Mouse (Mus musculus): ENCODE data around the gene Fyco1. TPM values are rescaled to one million over a fixed set of nuclear protein-coding genes. Genes with fewer than 3 reads are reported as not detected.
"Not testable (repeated sequence)": the region's sequence is repeated elsewhere in the genome, so short reads cannot be mapped to it uniquely, and the experiment has no call there.

The Fyco1 gene
- polyA plus RNA-seq, 1 experiment: 4.1 TPM

DNA sequence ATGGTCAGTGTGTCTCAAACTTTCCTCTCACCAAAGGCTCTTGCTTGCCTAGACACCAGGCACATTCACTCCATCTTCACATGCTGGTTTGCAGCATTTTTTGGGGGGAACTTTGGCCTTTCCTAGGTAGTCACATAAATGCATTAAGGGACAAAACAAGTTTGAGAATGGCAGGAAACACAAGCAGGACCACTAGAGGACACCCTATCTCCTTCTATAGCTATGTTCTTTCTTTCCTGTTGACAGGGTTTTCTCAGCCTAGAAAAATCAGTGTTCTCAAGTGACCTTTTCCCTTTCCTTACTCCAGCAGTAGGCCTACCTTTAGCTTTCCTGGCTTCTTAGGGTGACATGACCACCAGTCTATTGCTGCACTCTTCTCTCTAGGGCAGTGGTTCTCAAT, 48.8 kb downstream of the Fyco1 start:
- Histone ChIP-seq H3K79me3 (ENCODE audit: low read depth) (no peaks in the 10 kb centered on the region), H3K4me3 (ENCODE audit: insufficient read depth, poor library complexity, severe bottlenecking) (no peak overlapping the region), H3K27me3 (ENCODE audit: control insufficient read depth, insufficient read depth, insufficient read length) (no peaks in the 10 kb centered on the region), H3K79me2 (ENCODE audit: control insufficient read depth, insufficient read depth) (no peaks in the 10 kb centered on the region), H3ac (ENCODE audit: control insufficient read depth, insufficient read length, low read depth) (no peak overlapping the region), H3K36me3 (ENCODE audit: control insufficient read depth, insufficient read depth) (peaks cover 27% of the 10 kb centered on the region)
- TF ChIP-seq MAX (IDR thresholded peaks at IDR 0.05): no peak
- no peak for TF ChIP-seq MYOG (IDR thresholded peaks at IDR 0.05; ENCODE audit: control insufficient read depth, extremely low read depth, insufficient read length)
- no peak for TF ChIP-seq USF1 (IDR thresholded peaks at IDR 0.05; ENCODE audit: low read depth)
- no peak for TF ChIP-seq FOSL1 (IDR thresholded peaks at IDR 0.05; ENCODE audit: insufficient read depth, low read length, poor library complexity, severe bottlenecking)
- TF ChIP-seq CTCF (IDR thresholded peaks at IDR 0.05; ENCODE audit: control insufficient read depth, insufficient read depth, insufficient read length): peak; percentile 25
- TF ChIP-seq CEBPB (IDR thresholded peaks at IDR 0.05; ENCODE audit: low read depth): no peak
- no peak for TF ChIP-seq MYOD1 (IDR thresholded peaks at IDR 0.05; ENCODE audit: control insufficient read depth, insufficient read length, low read depth)

DNA sequence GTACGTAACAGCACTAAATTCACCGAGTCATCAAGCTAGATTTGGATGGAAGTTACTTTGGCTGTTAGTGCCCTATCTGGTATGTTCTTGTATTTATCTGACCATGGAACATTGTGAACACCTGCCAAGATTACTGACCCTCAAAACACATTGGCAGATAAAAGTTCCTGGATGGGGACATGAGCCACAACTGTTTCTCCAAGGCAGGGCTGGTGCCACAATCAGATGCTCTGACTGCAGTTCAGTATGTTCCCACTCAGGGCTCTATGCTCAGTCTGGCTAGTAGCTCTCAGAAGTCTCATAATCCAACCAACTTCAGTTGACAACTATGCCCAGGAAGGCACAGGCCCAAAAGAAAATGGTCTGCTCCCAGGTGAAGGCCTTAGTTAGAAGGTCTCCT, 49.3 kb downstream of the Fyco1 start:
- Histone ChIP-seq H3K79me3 (ENCODE audit: low read depth) (no peaks in the 10 kb centered on the region), H3K79me2 (ENCODE audit: control insufficient read depth, insufficient read depth) (no peaks in the 10 kb centered on the region), H3ac (ENCODE audit: control insufficient read depth, insufficient read length, low read depth) (no peak overlapping the region), H3K36me3 (ENCODE audit: control insufficient read depth, insufficient read depth) (peaks cover 29% of the 10 kb centered on the region), H3K4me3 (ENCODE audit: insufficient read depth, poor library complexity, severe bottlenecking) (no peak overlapping the region), H3K27me3 (ENCODE audit: control insufficient read depth, insufficient read depth, insufficient read length) (no peaks in the 10 kb centered on the region)
- TF ChIP-seq FOSL1 (IDR thresholded peaks at IDR 0.05; ENCODE audit: insufficient read depth, low read length, poor library complexity, severe bottlenecking) (no peak), USF1 (IDR thresholded peaks at IDR 0.05; ENCODE audit: low read depth) (no peak), CTCF (IDR thresholded peaks at IDR 0.05; ENCODE audit: control insufficient read depth, insufficient read depth, insufficient read length) (no peak), MYOD1 (IDR thresholded peaks at IDR 0.05; ENCODE audit: control insufficient read depth, insufficient read length, low read depth) (no peak), MAX (IDR thresholded peaks at IDR 0.05) (no peak), CEBPB (IDR thresholded peaks at IDR 0.05; ENCODE audit: low read depth) (no peak), MYOG (IDR thresholded peaks at IDR 0.05; ENCODE audit: control insufficient read depth, extremely low read depth, insufficient read length) (no peak)

- no peak for TF ChIP-seq FOSL1 (IDR thresholded peaks at IDR 0.05; ENCODE audit: insufficient read depth, low read length, poor library complexity, severe bottlenecking)
- no peak for TF ChIP-seq MAX (IDR thresholded peaks at IDR 0.05)
- TF ChIP-seq USF1 (IDR thresholded peaks at IDR 0.05; ENCODE audit: low read depth): no peak
- TF ChIP-seq MYOD1 (IDR thresholded peaks at IDR 0.05; ENCODE audit: control insufficient read depth, insufficient read length, low read depth): no peak
- TF ChIP-seq MYOG (IDR thresholded peaks at IDR 0.05; ENCODE audit: control insufficient read depth, extremely low read depth, insufficient read length): no peak
- no peak for TF ChIP-seq CTCF (IDR thresholded peaks at IDR 0.05; ENCODE audit: control insufficient read depth, insufficient read depth, insufficient read length)
- no peak for TF ChIP-seq CEBPB (IDR thresholded peaks at IDR 0.05; ENCODE audit: low read depth)
- Histone ChIP-seq H3K27me3 (ENCODE audit: control insufficient read depth, insufficient read depth, insufficient read length) (no peaks in the 10 kb centered on the region), H3K36me3 (ENCODE audit: control insufficient read depth, insufficient read depth) (peaks cover 29% of the 10 kb centered on the region), H3ac (ENCODE audit: control insufficient read depth, insufficient read length, low read depth) (no peak overlapping the region), H3K4me3 (ENCODE audit: insufficient read depth, poor library complexity, severe bottlenecking) (no peak overlapping the region), H3K79me3 (ENCODE audit: low read depth) (no peaks in the 10 kb centered on the region), H3K79me2 (ENCODE audit: control insufficient read depth, insufficient read depth) (no peaks in the 10 kb centered on the region)
Observed at GRCm38 (mm10) chr9:123801527-123801926, 50.2 kb downstream of the Fyco1 start.

- Histone ChIP-seq H3K4me3 (ENCODE audit: insufficient read depth, poor library complexity, severe bottlenecking) (no peak overlapping the region), H3K79me3 (ENCODE audit: low read depth) (no peaks in the 10 kb centered on the region), H3K36me3 (ENCODE audit: control insufficient read depth, insufficient read depth) (peaks cover 45% of the 10 kb centered on the region), H3K79me2 (ENCODE audit: control insufficient read depth, insufficient read depth) (no peaks in the 10 kb centered on the region), H3K27me3 (ENCODE audit: control insufficient read depth, insufficient read depth, insufficient read length) (no peaks in the 10 kb centered on the region), H3ac (ENCODE audit: control insufficient read depth, insufficient read length, low read depth) (no peak overlapping the region)
- TF ChIP-seq CEBPB (IDR thresholded peaks at IDR 0.05; ENCODE audit: low read depth) (no peak), CTCF (IDR thresholded peaks at IDR 0.05; ENCODE audit: control insufficient read depth, insufficient read depth, insufficient read length) (peak; percentile 24)
Observed at GRCm38 (mm10) chr9:123796174-123796573, 55.5 kb downstream of the Fyco1 start.

GRCm38 (mm10) chr9:123788855-123789529, 62.7 kb downstream of the Fyco1 start:
- Histone ChIP-seq H3K4me3 (ENCODE audit: insufficient read depth, poor library complexity, severe bottlenecking) (no peak overlapping the region), H3ac (ENCODE audit: control insufficient read depth, insufficient read length, low read depth) (no peak overlapping the region), H3K27me3 (ENCODE audit: control insufficient read depth, insufficient read depth, insufficient read length) (no peaks in the 10 kb centered on the region), H3K79me3 (ENCODE audit: low read depth) (no peaks in the 10 kb centered on the region), H3K36me3 (ENCODE audit: control insufficient read depth, insufficient read depth) (peaks cover 14% of the 10 kb centered on the region), H3K79me2 (ENCODE audit: control insufficient read depth, insufficient read depth) (no peaks in the 10 kb centered on the region)
- TF ChIP-seq MYOD1 (IDR thresholded peaks at IDR 0.05; ENCODE audit: control insufficient read depth, insufficient read length, low read depth): no peak
- TF ChIP-seq CEBPB (IDR thresholded peaks at IDR 0.05; ENCODE audit: low read depth): no peak
- TF ChIP-seq USF1 (IDR thresholded peaks at IDR 0.05; ENCODE audit: low read depth): no peak
- no peak for TF ChIP-seq MAX (IDR thresholded peaks at IDR 0.05)
- TF ChIP-seq CTCF (IDR thresholded peaks at IDR 0.05; ENCODE audit: control insufficient read depth, insufficient read depth, insufficient read length): no peak

DNA sequence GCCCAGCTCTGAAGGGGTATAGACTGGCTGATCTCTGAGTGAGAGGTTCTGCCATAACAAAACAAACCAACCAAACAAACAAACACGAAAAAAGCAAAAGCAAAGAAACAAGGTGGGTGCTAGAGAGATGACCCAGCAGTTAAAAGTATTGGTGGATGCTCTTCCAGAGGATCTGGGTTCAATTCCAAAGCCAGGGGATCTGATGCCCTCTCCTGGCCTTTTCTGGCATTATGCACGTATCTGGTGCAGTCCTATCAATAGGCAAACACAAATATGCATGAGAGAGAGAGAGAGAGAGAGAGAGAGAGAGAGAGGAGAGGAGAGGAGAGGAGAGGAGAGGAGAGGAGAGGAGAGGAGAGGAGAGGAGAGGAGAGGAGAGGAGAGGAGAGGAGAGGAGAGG, 78.4 kb downstream of the Fyco1 start:
- not testable (repeated sequence) for H3K4me3 ChIP-seq (ENCODE audit: insufficient read depth, poor library complexity, severe bottlenecking); H3K36me3 ChIP-seq (ENCODE audit: control insufficient read depth, insufficient read depth); H3K79me2 ChIP-seq (ENCODE audit: control insufficient read depth, insufficient read depth); H3ac ChIP-seq (ENCODE audit: control insufficient read depth, insufficient read length, low read depth); H3K27me3 ChIP-seq (ENCODE audit: control insufficient read depth, insufficient read depth, insufficient read length); H3K79me3 ChIP-seq (ENCODE audit: low read depth)
- peak; percentile 17 for TF ChIP-seq CTCF (IDR thresholded peaks at IDR 0.05; ENCODE audit: control insufficient read depth, insufficient read depth, insufficient read length)

All from C2C12 (cell line).